ENCODE assay signal across 22 mouse cellular contexts in the genomic region with DNA sequence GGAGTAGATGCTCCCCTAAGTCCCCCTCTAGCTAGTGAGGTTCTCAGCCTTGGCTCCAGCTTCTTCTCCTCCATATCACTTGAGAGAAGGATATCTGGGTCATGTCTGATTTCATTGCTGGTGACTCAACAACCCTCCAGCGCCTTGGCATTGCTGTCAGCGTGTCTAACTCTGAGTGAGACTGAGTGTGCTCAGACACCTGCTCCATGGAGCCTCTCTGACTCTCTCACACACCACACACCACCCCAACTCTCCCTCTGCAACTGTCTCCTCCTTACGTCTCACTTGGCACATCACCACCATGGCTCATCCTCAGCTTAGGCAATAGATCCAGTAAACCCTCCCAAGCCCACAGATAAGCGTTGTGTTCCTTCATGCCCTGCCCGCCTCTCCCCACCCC.
DNase-seq lines count a peak whose midpoint lies in the region; ATAC-seq lines count a peak whose summit lies in the region.
"Had no signal": no experiment of that assay in that cellular context is flagged by ENCODE, and none has a peak within 500 bp of the region (broad histone marks: within the 10 kb centered on the region; RNA-seq: fewer than 3 reads in every experiment).

No protein-coding gene starts in this region.

- peak; percentile 33 for DNase-seq in adrenal gland, adult 2 months
- no peak for DNase-seq in adrenal gland, postnatal 25 days
- DNase-seq in frontal cortex, postnatal 25 days (ENCODE audit: low spot score in 2 of 2): no peak
- DNase-seq in left cerebral cortex, adult 18-20 months (ENCODE audit: low spot score in 2 of 2): peak; percentile 18 to 28
- no peak for DNase-seq in left cerebral cortex, postnatal 4 days
- DNase-seq in brain, adult 2 months (ENCODE audit: low read depth, low spot score): peak; percentile 89
- DNase-seq in ovary, adult 18-20 months (ENCODE audit: low spot score): no peak
- DNase-seq: adrenal gland, postnatal 14 days; B cell, adult 2 months; cerebellum, adult 11 months; cerebellum, adult 18-20 months; cerebellum, adult 8-10 months; cerebellum, adult 9-11 months; cerebellum, postnatal 14 days; cerebellum, postnatal 36 days; forebrain, postnatal 0 days had no signal

- peak; percentile 92 for ATAC-seq in frontal cortex, adult (ENCODE audit: low TSS enrichment)
- ATAC-seq: activated CD4-positive, CD25-positive, alpha-beta regulatory T cell, adult 4 months; CD4-positive, CD25-positive, alpha-beta regulatory T cell, adult 4 months; forebrain, embryonic 13.5 days; forebrain, embryonic 15.5 days; forebrain, postnatal 0 days; Patski had no signal

- intact Hi-C loops in left cerebral cortex, postnatal 4 days (cut with DNase I): no loop called here

Comparison
In these comparisons a context has a peak if more than half of its experiments do, and no peak if none do; other contexts are left out.
1. DNase-seq: peak in adrenal gland, adult 2 months (single experiment), left cerebral cortex, adult 18-20 months (2 of 2) and brain, adult 2 months (single experiment); none in adrenal gland, postnatal 25 days (single experiment), frontal cortex, postnatal 25 days (0 of 2), left cerebral cortex, postnatal 4 days (single experiment) and ovary, adult 18-20 months (single experiment).